Mouse (Mus musculus) 416B (cell line): ENCODE results near the gene Espn.
A peak's percentile ranks its signal among the peaks of the same experiment; 100 is the strongest.

ENCODE experiments used
- DNase-seq: peaks from one replicate; pipeline ENCODE4 v3.0.0; 2011; ENCODE audit warnings: low read depth

Espn gene

DNA sequence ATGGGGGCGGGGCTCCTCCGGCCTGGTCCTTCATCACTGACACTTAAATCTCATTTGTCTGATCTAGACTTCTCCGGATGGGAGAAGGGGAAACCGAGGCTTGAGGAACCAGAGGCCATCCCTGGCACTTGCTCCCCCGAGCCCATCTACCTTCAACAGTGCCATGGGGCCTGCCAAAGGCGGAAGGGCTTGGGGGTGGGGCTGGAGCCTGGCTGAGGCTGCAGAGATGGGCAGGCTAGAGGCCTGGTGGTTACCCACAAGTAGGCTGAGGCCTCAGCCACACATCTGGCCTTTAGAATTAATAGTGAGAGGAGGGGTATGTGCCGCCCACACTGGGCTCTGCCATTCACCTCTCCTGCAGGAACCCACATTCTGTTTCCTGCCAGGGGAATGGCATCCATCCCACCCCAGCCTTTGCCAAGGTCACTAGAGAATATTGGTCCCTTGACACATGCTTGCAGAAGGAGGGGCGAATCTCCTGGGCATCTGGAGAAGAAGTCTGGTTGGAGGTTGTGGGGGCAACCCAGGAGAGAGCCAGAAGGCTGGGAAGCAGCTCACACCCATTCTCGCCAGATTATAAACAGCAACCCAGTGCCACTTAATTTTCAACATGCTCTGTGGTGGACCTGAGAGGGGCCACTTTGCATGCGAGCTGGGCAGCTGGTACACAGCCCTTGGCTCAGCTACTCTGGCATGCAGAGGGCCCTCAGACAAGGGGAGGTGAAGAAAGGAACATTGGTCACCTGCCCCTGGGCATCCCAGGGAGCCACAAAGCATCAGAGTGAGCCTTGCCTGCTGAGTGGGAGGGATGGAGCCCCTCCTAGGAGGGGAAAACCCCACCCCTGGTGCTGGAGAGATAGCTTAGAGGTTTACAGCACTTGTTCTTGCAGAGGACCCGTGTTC is 81.4 kb downstream of the Espn start:
- DNase-seq, result peak; percentile 76
